Mouse (Mus musculus) skeletal muscle tissue, adult 2 months (tissue): Measurements from ENCODE around the gene Egflam.

Source experiments
- DNase-seq: peaks from one replicate; pipeline ENCODE4 v3.0.0-alpha.2; 2012; ENCODE audit warnings: low read depth, low spot score

Egflam gene

DNA sequence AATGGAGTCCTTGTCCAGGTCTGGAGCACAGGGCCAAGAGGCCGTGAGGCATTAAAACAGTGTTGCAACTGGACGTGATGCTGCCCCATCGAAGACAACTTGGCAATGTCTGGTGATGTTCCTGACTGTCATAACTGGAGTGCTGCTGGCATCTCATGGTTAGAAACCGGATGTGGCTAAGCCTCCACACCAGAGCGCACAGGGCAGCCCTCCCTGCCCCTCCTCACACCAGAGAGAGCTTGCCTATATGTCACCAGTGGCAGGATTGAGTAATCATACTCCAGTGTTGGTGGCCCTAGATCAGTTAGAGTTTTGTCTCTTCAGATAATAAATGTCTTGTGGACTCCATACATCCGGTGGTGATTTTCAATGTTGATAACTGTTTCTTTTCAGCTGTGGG lies 210.5 kb downstream of the Egflam start:
- DNase-seq, result no peak

GRCm38 (mm10) chr15:7180576-7180975 lies 217.6 kb downstream of the Egflam start:
- DNase-seq, result no peak

GRCm38 (mm10) chr15:7173776-7174175 lies 224.4 kb downstream of the Egflam start:
- no peak for DNase-seq

GRCm38 (mm10) chr15:7173346-7173745 lies 224.8 kb downstream of the Egflam start:
- no peak for DNase-seq

DNA sequence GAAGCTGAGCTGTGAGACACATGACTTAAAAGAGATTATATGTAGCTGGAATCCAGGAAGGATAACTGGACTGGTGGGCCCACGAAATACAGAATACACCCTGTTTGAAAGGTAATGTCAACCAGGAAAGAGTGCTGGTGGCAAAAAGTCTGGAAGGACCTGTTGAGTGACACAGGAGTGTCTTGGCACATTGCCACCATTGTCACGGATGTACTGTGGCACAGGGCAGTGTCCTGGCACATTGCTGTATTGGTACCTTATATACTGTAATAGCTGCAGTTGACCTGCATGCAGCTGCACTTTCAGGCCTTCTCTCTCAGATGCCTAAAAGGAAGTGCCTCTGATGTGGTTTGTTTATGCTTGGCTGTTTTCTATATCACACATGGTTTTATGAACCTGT lies 225.3 kb downstream of the Egflam start:
- no peak for DNase-seq

- DNase-seq, result no peak
Measured at GRCm38 (mm10) chr15:7167906-7168532, 230.2 kb downstream of the Egflam start.

- DNase-seq, result no peak
Measured at GRCm38 (mm10) chr15:7167238-7167905, 230.8 kb downstream of the Egflam start.

- DNase-seq, result no peak
Measured at GRCm38 (mm10) chr15:7166735-7167134, 231.5 kb downstream of the Egflam start.

DNA sequence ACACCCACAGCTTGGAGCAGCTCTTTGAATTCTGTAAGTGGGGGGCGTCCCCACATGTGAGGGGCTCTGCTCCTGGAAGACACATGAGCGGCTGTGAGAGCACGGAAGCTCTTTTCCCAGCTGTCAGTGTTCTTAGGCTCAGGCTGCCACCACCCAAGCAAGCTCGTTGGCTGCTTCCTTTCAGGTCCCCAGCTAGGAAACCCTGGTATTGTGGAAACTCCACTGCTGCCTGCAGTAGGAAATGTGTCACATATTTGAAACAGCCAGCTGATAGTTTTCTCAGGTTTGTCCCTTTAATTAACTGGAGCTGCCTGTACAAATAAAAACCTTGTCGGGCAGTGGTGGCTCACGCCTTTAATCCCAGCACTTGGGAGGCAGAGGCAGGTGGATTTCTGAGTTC lies 234.3 kb downstream of the Egflam start:
- DNase-seq, result no peak

- no peak for DNase-seq
Measured at GRCm38 (mm10) chr15:7160321-7160720, 237.9 kb downstream of the Egflam start.

DNA sequence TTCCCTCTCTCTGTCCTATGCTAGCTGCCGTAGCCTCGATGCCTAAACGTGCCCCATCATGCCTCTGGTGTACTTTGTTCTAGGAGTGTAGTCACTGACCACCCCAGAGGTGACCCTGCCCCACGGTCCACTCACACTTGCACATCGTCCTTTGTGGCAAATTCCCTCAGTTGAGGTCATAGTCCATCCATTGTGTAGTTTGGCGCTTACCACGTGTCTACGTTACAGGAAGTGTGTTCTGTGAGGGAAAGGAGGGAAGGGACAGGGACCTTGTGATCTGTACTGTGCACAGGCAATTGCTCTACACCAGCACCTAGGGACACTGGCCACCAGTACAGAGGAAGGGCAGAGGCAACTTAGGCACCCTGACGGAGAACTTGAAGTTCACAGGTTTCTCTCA lies 238.3 kb downstream of the Egflam start:
- DNase-seq, result no peak

DNA sequence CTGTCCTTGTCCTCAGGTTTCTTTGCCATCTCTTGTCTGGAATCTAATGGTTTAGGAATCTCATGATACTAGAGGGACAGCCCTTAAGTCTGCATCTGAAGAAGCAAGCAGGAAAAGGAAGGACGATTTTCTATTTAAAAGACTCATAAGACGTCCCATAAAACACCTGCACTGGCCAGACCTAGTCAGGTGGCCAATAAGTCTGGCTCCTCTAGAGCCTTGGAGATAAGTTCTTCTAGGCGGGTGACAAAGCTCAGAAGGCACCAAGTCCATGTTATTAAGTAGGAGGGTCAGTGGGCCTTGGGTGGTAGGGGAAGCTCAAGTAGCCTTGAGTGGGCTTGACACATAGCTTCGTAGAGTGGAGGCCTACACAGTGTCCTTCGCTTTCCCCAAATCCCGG lies 240.5 kb downstream of the Egflam start:
- no peak for DNase-seq
